Mouse (Mus musculus) left cerebral cortex, postnatal 4 days (tissue): ENCODE measurements around the gene Kif20b. TPM values are rescaled to one million over a fixed set of nuclear protein-coding genes. Genes with fewer than 3 reads are reported as not detected.

Source experiments
- DNase-seq: peaks from one replicate; pipeline ENCODE4 v3.0.0-alpha.2; 2022
- intact Hi-C: fragments of 180-260 bp; cut with DNase I; formaldehyde crosslinking; loops from one replicate; pipeline ENCODE4 v1.15.1; 2025
- microRNA-seq: library from miRNA; unstranded; fragments of <30 nt; microRNA quantifications from one replicate; pipeline ENCODE4 v1.2.0, GENCODE M21; 2022
- total RNA-seq, 2 experiments: library from RNA; stranded (reverse); gene quantifications; 2 replicates each; pipeline ENCODE4 v1.2.3; 2021

The Kif20b gene
- total RNA-seq, 2 experiments from 2014 or later = 5.4 to 5.8 TPM

DNA sequence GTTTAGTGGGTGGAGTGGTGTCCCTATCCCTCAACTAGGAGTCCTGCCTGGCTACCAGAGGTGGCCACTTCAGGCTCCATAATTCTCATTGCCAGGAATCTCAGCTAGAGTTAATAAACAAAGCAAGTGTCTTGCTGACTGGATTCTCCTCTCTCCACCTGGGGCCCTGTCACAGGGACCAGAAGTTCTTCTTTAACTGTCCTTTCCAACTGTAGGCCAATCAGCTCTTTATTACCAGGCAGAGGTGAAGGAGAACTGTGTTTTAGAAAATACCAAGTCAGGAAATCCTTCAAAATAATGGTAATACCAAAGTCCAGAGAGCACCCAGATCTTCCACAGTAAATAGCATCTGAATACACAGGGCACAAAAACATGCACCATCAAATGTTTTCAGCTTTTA, 9.8 kb upstream of the Kif20b start:
- intact Hi-C loops = no loop called here
- DNase-seq = no peak

DNA sequence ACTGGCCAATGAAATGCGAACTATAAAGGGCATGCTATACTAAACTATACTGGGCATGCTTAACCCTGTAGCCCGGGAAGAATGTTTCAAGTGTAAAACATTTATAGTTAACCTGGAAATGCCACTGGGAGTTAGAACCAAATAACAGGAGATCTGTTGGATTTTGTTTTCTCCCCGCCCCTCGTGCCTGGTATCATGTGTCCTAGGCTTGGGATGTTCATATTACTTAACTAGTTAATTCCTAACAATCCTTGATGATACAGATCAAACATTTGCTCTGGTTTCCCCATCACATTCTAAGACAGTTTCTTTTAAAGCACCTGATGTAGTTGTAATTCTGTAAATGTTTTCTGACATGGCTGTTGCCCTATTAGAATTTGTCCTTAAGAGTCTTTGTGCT, 2.1 kb upstream of the Kif20b start:
- DNase-seq = no peak
- intact Hi-C loops = no loop called here

DNA sequence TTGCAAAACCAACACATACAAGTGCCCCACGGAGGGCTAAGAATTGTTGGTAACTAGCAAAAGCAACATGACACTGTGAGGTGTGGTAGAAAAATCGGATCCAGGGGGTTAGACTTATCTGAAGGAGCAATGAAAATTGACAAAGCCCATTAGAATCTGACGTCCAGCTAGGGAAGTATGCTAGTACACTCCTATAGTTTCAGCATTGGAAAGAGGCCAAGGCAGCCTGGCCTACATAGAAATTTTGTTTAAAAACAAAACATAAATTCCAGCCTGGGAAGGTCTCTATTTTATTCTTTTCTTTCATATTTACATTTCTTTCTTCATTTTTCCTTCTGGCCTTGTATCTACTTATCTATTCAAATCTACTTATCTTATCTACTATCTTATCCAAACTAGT, 1.6 kb upstream of the Kif20b start:
- no peak for DNase-seq
- intact Hi-C loops = no loop called here

DNA sequence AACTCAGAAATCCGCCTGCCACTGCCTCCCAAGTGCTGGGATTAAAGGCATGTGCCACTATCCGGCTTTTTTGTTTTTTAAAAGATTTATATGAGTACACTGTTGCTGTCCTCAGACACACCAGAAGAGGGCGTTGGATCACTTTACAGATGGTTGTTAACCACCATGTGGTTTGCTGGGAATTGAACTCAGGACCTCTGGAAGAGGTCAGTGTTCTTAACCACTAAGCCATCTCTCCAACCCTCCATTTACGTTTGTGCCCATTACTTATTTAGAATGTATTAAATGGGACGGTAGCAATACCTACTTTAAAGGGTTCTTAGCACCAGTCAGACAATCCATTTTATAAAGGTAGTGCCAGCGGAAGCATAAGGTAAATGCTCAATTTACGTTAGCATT, 909 bp upstream of the Kif20b start:
- DNase-seq = no peak
- intact Hi-C loops = no loop called here

DNA sequence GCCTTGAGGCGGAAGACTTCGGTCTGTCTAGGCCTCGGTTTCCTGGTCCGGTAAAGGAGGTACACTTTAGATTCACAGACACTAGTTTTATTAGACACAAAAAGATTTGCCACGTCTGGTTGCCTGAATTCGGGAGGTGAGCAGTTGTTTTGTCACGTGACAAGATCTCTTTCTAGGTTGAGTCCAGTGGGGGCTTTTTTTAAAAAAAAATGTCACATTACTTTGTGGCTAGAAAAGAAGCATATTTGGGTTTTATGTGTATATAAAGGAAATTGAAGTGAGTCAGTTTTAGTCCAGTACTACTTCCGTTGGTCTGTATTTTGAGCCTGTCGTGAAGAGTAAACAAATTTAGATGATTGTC, 422 bp downstream of the Kif20b start:
- no peak for DNase-seq
- intact Hi-C loops = no loop called here

DNA sequence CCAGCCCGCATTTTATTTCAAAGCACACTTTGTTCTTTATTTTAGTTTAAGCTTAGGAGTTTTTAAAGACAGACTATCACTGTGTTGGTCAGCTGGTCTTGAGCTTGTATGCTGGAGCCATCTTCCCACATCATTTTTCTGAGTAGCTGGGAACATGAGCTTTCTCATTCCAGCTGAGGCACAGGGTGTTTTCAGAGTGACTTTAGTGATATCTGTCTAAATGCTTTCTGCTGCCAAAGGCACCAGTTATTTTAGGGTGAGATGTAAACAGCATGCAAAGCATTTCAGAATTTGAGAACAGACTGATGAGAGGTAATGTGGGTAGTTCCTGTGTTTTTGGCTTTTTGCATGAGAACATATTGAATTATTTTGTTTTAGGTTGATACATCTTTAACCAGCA, 25.0 kb downstream of the Kif20b start:
- no peak for DNase-seq
- intact Hi-C loops = no loop called here

DNA sequence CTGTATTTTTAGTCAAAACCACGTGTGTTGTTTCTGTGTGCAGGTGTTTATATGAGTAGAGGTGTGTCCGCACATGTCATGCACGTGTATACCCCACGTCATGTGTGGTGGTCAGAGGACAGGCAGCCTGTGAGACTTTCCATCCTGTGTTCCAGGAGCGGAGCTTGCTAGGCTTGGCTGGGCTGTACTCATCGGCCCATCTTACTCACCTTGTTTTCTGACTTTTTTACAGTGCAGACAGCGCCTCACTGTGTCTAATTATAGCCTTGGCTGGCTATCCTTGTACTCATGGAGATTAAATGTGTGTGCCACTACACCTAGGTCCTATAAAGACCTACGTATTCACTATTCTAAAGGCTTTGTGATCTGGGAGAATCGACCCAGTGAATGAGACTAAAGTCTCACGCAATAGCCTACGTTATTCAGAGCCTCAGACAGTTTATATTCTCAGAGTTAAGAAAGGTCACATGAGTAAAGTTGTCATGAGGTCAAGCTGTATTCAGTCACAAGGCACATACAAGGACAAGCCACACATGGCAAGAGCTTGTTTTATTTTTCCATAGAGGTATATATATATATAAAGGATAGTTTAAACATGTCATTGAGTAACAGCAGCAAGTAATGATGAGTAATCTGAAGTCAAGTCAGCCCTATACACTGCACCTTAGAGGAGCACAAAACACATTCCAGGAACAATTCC, 31.8 kb downstream of the Kif20b start:
- intact Hi-C loops = no loop called here
- no peak for DNase-seq

DNA sequence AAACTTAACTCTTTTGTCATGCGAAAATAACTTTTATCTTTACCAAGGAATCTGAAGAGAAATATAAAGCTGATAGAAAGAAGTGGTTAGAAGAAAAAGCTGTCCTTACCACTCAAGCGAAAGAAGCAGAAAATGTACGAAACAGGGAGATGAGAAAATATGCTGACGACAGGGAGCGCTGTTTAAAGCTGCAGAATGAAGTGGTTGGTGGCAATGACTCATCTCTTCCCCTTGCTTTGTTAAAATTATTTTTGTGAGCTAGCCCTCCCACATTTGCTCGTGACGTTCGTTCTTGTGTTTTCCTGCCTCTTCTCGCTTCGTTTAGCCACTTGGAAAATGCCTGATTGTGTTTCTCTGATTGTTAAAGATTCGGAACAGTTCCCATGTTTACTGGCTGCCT, 37.2 kb downstream of the Kif20b start:
- no peak for DNase-seq
- intact Hi-C loops = no loop called here

DNA sequence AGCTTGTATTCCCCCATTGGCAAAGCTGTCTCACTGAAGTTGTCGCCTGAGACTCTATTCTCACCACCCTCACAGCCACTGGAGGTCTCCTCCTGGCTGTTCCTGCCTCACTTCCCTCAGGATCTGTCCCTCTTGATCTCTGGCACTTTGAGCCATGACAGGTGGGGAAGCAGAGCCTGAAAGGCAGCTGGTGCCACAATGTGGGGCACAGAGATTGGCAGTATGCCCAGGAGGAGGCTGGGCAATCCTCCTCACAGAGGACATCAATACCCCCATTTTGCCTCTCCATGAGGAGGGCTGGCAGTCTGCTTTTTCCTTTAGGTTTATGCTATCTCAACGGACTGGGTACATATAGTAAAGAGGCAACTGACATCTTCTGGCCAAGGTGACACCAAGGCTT, 62.6 kb downstream of the Kif20b start:
- peak; percentile 81 for DNase-seq
- intact Hi-C loops = no loop called here

DNA sequence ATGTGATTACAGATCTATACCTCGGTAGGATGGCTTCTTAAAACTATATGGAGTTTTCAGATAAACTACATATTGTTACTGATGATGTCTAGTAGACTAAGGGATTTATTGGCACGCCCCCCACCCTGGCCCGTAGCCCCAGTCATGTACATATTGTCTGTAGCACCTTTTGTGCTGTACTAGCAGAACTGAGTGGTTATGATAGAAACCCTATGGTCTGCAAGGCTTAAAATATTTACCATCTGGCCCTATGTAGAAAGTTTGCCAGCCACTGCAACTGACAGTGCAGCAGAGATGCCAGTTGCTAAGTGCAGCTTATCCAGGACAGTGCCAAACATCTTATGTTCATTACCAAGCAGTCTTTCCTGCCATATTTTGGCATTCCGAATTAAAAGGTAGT, 68.3 kb downstream of the Kif20b start:
- intact Hi-C loops = loop anchor here (5.0 kb wide), 2 partner anchors 1072 to 1092 kb away; partner anchors contain the start of gene Rpp30
- DNase-seq = peak; percentile 35

DNA sequence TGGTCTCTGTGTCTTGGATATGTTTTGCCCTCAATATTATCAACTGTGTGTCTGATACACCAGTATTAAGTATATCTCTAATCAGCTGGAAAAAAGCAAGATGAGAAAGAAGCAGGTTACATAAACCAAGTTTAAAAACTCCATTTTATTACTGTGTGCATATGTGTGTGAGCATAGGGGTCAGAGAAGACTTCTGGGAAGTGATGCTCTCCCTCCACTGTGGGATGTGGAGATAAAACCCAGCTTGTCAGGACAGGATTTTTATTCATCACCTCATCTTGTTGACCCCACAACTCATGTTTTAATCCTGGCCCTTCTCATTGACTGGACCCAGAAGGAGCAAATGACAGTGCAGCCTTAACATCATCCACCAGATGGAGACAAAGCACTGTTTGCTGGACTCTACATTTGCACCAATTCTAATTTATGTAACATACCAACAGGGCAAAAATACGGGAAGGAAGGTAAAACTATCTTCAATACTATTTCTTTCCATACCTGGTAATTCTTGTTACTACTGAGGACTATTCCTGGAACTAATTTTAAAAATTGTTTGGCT, 70.9 kb downstream of the Kif20b start:
- intact Hi-C loops = loop anchor here (5.0 kb wide), 2 partner anchors 1069 to 1089 kb away; partner anchors contain the start of gene Rpp30
- DNase-seq = peak; percentile 44

DNA sequence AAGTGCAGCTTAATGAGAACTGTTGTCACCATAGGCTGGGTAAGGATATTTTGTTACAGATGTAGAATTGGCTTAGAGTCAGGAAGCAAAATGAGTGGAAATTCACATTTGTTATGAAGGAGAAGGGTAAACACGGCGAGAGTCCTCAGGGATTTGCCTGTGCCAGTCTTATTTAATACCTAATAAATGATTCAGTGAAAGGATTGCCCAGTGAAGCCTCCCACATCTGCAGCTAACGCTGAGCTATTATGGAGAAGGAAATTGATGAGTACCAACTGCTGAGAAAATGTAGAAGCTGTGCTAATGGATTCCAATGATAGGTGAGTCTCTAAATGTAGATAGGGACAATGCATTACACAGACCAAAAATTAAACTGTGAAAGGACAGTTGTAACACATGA, 92.9 kb downstream of the Kif20b start:
- DNase-seq = no peak
- intact Hi-C loops = no loop called here

DNA sequence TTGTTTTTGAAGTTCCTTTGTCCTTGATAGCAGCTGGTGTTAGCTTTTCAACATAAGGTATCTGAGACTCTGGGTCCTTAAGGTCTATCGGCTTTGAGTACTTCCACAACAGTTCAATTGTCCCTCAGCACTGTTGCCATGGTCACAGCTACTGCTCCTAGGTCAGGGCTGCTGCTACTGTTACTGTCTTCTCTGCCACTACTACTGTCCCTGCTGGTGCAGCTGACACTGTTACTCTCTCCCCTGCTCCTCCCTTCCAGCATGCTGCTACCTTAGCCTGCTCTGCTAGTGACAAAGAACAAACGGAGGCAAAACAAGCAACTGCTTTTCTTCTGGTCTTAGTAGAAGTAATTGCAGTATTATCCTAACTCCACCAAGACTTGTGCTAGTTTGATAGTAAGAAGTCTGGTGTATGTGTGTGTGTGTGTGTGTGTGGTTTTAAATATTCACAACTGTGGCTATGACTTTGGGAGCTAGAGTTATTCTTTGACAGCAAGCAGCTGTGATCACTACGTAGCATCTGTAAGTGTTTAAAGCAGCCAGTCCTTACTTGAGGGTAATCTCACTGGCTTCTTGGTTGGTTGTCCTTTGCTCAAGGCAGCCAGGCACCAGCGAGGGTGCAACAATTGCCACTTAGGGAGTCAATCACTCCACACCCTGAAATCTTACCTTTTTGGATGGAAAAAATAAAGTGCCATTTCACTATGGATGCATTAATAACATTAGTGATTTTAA, 95.5 kb downstream of the Kif20b start:
- intact Hi-C loops = no loop called here
- no peak for DNase-seq

DNA sequence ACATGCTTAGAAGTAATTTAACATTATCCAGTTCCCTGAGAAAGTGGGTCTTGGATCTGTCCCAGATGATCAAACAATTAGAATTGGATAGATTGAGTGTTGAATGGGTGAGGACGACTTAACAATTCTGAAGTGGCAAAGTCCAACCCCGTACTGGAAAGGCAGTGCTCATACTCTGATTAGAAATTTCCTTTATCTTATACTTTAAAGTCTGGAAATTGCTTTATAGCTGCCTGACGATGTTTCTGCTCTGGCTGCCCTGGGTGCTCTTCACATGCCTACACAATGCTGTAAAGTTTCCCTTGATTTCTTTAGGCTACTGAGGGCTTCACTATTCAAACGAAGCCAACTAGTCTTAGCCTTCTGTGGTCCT, 96.0 kb downstream of the Kif20b start:
- no peak for DNase-seq
- intact Hi-C loops = no loop called here

Small RNAs within 50 kb of the gene (microRNA-seq; reads per million reads assigned to microRNA genes)
- gene Mir1950 = not detected

Other genes starting within 250 kb of the Kif20b start
- 1 to 10 TPM; 2.5 to 2.6 TPM for gene Slc16a12, start 175.1 kb upstream of the Kif20b start, total RNA-seq
- gene Pank1, start 42.9 kb upstream of the Kif20b start, total RNA-seq = 10 to 100 TPM; 18.0 to 18.8 TPM